Mouse (Mus musculus) bone marrow macrophage, adult 2 months (primary cell): ENCODE data around the gene Dock2.

Experiments
- CTCF ChIP-seq: IDR thresholded peaks from 2 replicates; pipeline ENCODE4 v1.5.1; 2012; ENCODE audit warnings: low read depth, mild to moderate bottlenecking, low read length, moderate library complexity
- POLR2A ChIP-seq: IDR thresholded peaks from 2 replicates; pipeline ENCODE4 v1.6.1; 2012; ENCODE audit warnings: mild to moderate bottlenecking, low read depth, low read length, borderline replicate concordance

GRCm38 (mm10) chr11:34317001-34317400, 466.7 kb downstream of the Dock2 start:
- TF ChIP-seq CTCF (no peak), POLR2A (no peak)
